Mouse (Mus musculus): ENCODE data around the gene Gper1. TPM values are rescaled to one million over a fixed set of nuclear protein-coding genes. Genes with fewer than 3 reads are reported as not detected.

Gene Gper1
- polyA plus RNA-seq, 1 experiment = 0.27 TPM

- H3K27me3 ChIP-seq (ENCODE audit: control insufficient read depth, insufficient read depth, low read length) = no peaks in the 10 kb centered on the region
- peaks cover 2% of the 10 kb centered on the region; the same call in 1 of the 2 replicates for H3K4me1 ChIP-seq (ENCODE audit: control insufficient read depth, insufficient read depth, low read length)
- H3K36me3 ChIP-seq (ENCODE audit: control insufficient read depth, insufficient read depth, low read length) = no peaks in the 10 kb centered on the region
- H3K27ac ChIP-seq (ENCODE audit: control insufficient read depth, insufficient read depth, low read depth, low read length) = no peak overlapping the region
- TF ChIP-seq CTCF (IDR thresholded peaks at IDR 0.05; ENCODE audit: control insufficient read depth, insufficient read depth, insufficient replicate concordance, low read depth, low read length) = no peak
- TF ChIP-seq POLR2A (IDR thresholded peaks at IDR 0.05; ENCODE audit: control insufficient read depth, low read depth, low read length) = no peak
- no peak overlapping the region for H3K4me3 ChIP-seq (ENCODE audit: control insufficient read depth, low read depth, low read length)
These were observed 9.4 kb upstream of the Gper1 start for GRCm38 (mm10) chr5:139413545-139413944.

- H3K27ac ChIP-seq (ENCODE audit: control insufficient read depth, insufficient read depth, low read depth, low read length) = no peak overlapping the region
- H3K36me3 ChIP-seq (ENCODE audit: control insufficient read depth, insufficient read depth, low read length) = no peaks in the 10 kb centered on the region
- H3K4me1 ChIP-seq (ENCODE audit: control insufficient read depth, insufficient read depth, low read length) = no peaks in the 10 kb centered on the region
- H3K4me3 ChIP-seq (ENCODE audit: control insufficient read depth, low read depth, low read length) = no peak overlapping the region
- TF ChIP-seq POLR2A (IDR thresholded peaks at IDR 0.05; ENCODE audit: control insufficient read depth, low read depth, low read length) (no peak), CTCF (IDR thresholded peaks at IDR 0.05; ENCODE audit: control insufficient read depth, insufficient read depth, insufficient replicate concordance, low read depth, low read length) (no peak)
- no peaks in the 10 kb centered on the region for H3K27me3 ChIP-seq (ENCODE audit: control insufficient read depth, insufficient read depth, low read length)
These were observed 8.0 kb upstream of the Gper1 start for GRCm38 (mm10) chr5:139415001-139415400.

- Histone ChIP-seq H3K4me3 (ENCODE audit: control insufficient read depth, low read depth, low read length) (no peak overlapping the region), H3K36me3 (ENCODE audit: control insufficient read depth, insufficient read depth, low read length) (no peaks in the 10 kb centered on the region), H3K4me1 (ENCODE audit: control insufficient read depth, insufficient read depth, low read length) (no peaks in the 10 kb centered on the region), H3K27me3 (ENCODE audit: control insufficient read depth, insufficient read depth, low read length) (no peaks in the 10 kb centered on the region), H3K27ac (ENCODE audit: control insufficient read depth, insufficient read depth, low read depth, low read length) (no peak overlapping the region)
- TF ChIP-seq POLR2A (IDR thresholded peaks at IDR 0.05; ENCODE audit: control insufficient read depth, low read depth, low read length) = no peak
- peak; percentile 44; the same call in 1 of the 2 replicates for TF ChIP-seq CTCF (IDR thresholded peaks at IDR 0.05; ENCODE audit: control insufficient read depth, insufficient read depth, insufficient replicate concordance, low read depth, low read length)
These were observed 6.0 kb upstream of the Gper1 start for GRCm38 (mm10) chr5:139416942-139417341.

GRCm38 (mm10) chr5:139417480-139417879 lies 5.5 kb upstream of the Gper1 start:
- peak; percentile 60; the same call in 1 of the 2 replicates for TF ChIP-seq CTCF (IDR thresholded peaks at IDR 0.05; ENCODE audit: control insufficient read depth, insufficient read depth, insufficient replicate concordance, low read depth, low read length)
- no peak for TF ChIP-seq POLR2A (IDR thresholded peaks at IDR 0.05; ENCODE audit: control insufficient read depth, low read depth, low read length)
- Histone ChIP-seq H3K36me3 (ENCODE audit: control insufficient read depth, insufficient read depth, low read length) (no peaks in the 10 kb centered on the region), H3K27me3 (ENCODE audit: control insufficient read depth, insufficient read depth, low read length) (no peaks in the 10 kb centered on the region), H3K4me1 (ENCODE audit: control insufficient read depth, insufficient read depth, low read length) (no peaks in the 10 kb centered on the region), H3K4me3 (ENCODE audit: control insufficient read depth, low read depth, low read length) (no peak overlapping the region), H3K27ac (ENCODE audit: control insufficient read depth, insufficient read depth, low read depth, low read length) (no peak overlapping the region)

DNA sequence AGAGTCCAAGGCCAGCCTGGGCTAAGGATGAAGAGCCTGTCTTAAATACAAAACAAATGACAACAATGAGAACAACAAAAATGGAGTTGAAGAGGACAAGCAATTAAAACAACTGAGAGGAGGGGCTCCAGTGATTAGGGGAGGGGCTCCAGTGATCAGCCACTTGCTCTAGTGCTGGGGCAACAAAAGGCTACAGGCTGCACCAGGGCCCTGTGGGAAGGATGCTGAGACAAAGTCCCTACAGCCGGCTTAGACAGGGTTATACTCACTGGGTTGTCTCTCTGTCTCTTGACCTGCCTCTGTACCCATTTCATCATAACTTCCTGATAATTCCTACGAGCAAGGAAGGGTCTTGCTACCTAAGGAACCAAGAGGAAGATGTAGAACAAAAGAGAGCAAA lies 4.8 kb upstream of the Gper1 start:
- TF ChIP-seq POLR2A (IDR thresholded peaks at IDR 0.05; ENCODE audit: control insufficient read depth, low read depth, low read length) (no peak), CTCF (IDR thresholded peaks at IDR 0.05; ENCODE audit: control insufficient read depth, insufficient read depth, insufficient replicate concordance, low read depth, low read length) (no peak)
- H3K27me3 ChIP-seq (ENCODE audit: control insufficient read depth, insufficient read depth, low read length) = no peaks in the 10 kb centered on the region
- H3K4me3 ChIP-seq (ENCODE audit: control insufficient read depth, low read depth, low read length) = no peak overlapping the region
- no peaks in the 10 kb centered on the region for H3K36me3 ChIP-seq (ENCODE audit: control insufficient read depth, insufficient read depth, low read length)
- no peaks in the 10 kb centered on the region; the same call in 1 of the 2 replicates for H3K4me1 ChIP-seq (ENCODE audit: control insufficient read depth, insufficient read depth, low read length)
- no peak overlapping the region for H3K27ac ChIP-seq (ENCODE audit: control insufficient read depth, insufficient read depth, low read depth, low read length)

DNA sequence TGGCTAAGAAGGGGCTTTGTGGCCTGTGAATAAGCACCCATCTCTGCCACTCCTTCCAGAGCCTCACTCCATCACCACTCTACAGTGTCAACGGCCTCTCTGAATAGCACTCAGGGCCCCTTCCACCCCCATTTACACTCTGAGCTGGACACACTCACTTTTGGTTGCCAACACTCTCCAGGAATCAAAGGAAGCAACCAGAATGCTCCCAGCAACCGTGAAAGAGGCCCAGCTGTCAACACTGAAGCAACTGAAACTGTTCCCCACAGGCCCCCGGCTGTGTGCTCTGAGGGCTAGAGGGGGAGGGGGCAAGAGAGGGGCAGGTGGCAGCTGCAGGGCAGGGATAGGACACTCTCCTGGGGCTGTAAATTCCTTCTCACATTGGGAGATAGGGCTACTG lies 4.3 kb upstream of the Gper1 start:
- H3K4me3 ChIP-seq (ENCODE audit: control insufficient read depth, low read depth, low read length) = no peak overlapping the region
- H3K27ac ChIP-seq (ENCODE audit: control insufficient read depth, insufficient read depth, low read depth, low read length) = no peak overlapping the region
- TF ChIP-seq POLR2A (IDR thresholded peaks at IDR 0.05; ENCODE audit: control insufficient read depth, low read depth, low read length) (no peak), CTCF (IDR thresholded peaks at IDR 0.05; ENCODE audit: control insufficient read depth, insufficient read depth, insufficient replicate concordance, low read depth, low read length) (no peak)
- no peaks in the 10 kb centered on the region; the same call in none of the 2 replicates for H3K4me1 ChIP-seq (ENCODE audit: control insufficient read depth, insufficient read depth, low read length)
- no peaks in the 10 kb centered on the region for H3K27me3 ChIP-seq (ENCODE audit: control insufficient read depth, insufficient read depth, low read length)
- H3K36me3 ChIP-seq (ENCODE audit: control insufficient read depth, insufficient read depth, low read length) = no peaks in the 10 kb centered on the region

DNA sequence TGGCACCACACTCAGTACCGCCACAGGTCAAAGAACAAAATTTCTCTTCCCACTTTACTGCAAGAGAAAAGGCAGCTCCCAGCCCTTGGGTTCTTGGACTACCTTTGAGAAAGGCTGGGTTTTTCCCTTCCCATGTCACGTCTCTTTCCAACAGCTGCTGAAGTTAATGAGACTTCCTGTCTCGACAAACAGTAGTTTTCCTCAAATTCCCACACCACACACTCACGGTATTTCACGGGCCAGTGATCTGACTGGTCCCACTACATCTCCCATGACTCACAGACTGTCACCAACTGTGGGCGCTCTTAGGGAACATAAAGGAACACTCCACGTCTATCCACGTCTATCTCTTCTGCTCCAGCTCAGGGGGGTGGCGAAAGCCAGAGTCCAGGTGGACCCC lies 2.2 kb downstream of the Gper1 start:
- no peaks in the 10 kb centered on the region; the same call in none of the 2 replicates for H3K4me1 ChIP-seq (ENCODE audit: control insufficient read depth, insufficient read depth, low read length)
- no peaks in the 10 kb centered on the region for H3K27me3 ChIP-seq (ENCODE audit: control insufficient read depth, insufficient read depth, low read length)
- TF ChIP-seq CTCF (IDR thresholded peaks at IDR 0.05; ENCODE audit: control insufficient read depth, insufficient read depth, insufficient replicate concordance, low read depth, low read length) (no peak), POLR2A (IDR thresholded peaks at IDR 0.05; ENCODE audit: control insufficient read depth, low read depth, low read length) (no peak)
- H3K36me3 ChIP-seq (ENCODE audit: control insufficient read depth, insufficient read depth, low read length) = no peaks in the 10 kb centered on the region
- H3K4me3 ChIP-seq (ENCODE audit: control insufficient read depth, low read depth, low read length) = no peak overlapping the region
- H3K27ac ChIP-seq (ENCODE audit: control insufficient read depth, insufficient read depth, low read depth, low read length) = no peak overlapping the region

DNA sequence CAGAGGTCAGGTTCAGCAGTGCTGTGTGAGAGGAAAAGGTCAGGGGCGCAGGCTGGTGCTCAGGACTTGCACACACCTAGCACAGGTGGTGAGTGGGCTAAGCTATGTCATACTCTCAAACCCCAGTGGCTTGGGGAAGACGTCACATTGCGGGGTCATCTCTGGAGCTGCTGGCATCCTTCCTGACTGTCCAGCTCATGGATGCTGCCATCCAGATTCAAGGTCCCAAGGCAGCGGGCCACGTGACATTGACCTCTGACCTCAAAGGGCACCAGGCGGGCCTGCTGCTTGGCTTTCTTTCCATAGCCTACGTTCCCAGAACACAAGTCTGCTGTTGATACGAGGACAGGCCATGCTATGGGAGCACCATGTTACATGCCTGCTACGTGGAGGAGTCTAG lies 4.0 kb downstream of the Gper1 start:
- Histone ChIP-seq H3K27me3 (ENCODE audit: control insufficient read depth, insufficient read depth, low read length) (no peaks in the 10 kb centered on the region), H3K27ac (ENCODE audit: control insufficient read depth, insufficient read depth, low read depth, low read length) (no peak overlapping the region), H3K4me1 (ENCODE audit: control insufficient read depth, insufficient read depth, low read length) (no peaks in the 10 kb centered on the region; the same call in none of the 2 replicates), H3K36me3 (ENCODE audit: control insufficient read depth, insufficient read depth, low read length) (no peaks in the 10 kb centered on the region), H3K4me3 (ENCODE audit: control insufficient read depth, low read depth, low read length) (no peak overlapping the region)
- TF ChIP-seq CTCF (IDR thresholded peaks at IDR 0.05; ENCODE audit: control insufficient read depth, insufficient read depth, insufficient replicate concordance, low read depth, low read length) (no peak), POLR2A (IDR thresholded peaks at IDR 0.05; ENCODE audit: control insufficient read depth, low read depth, low read length) (no peak)
